Mouse (Mus musculus) midbrain, embryonic 14.5 days (tissue): Measurements from ENCODE around the gene Nutm1. TPM values are rescaled to one million over a fixed set of nuclear protein-coding genes. Genes with fewer than 3 reads are reported as not detected.

ENCODE experiments used
- ATAC-seq: fragments of 200-750 bp; cut with Nextera tagmentation; 2 replicates; pipeline ENCODE4 v1.8.0; 2017; ENCODE audit warnings: moderate number of reproducible peaks, moderate library complexity; ENCODE audit not compliant: low FRiP score, low TSS enrichment
- DNase-seq: peaks from one replicate; pipeline ENCODE4 v3.0.0-alpha.2; 2015
- H3K27ac ChIP-seq: fragments of 300-500 bp; sonication (generic); replicated peaks from 2 replicates; pipeline ENCODE4 v1.5.1; 2014; ENCODE audit warnings: mild to moderate bottlenecking, low read depth, low read length, moderate library complexity
- H3K27me3 ChIP-seq: fragments of 300-500 bp; sonication (generic); 2 replicates; pipeline ENCODE4 v1.6.1; 2014; ENCODE audit warnings: low read length, control low read depth, mixed read lengths; ENCODE audit not compliant: control insufficient read depth, insufficient read depth
- H3K36me3 ChIP-seq: fragments of 300-500 bp; sonication (generic); 2 replicates; pipeline ENCODE4 v1.6.1; 2014; ENCODE audit warnings: low read length, control low read depth; ENCODE audit not compliant: control insufficient read depth, insufficient read depth
- H3K4me1 ChIP-seq: fragments of 300-500 bp; sonication (generic); 2 replicates; pipeline ENCODE4 v1.6.1; 2014; ENCODE audit warnings: mild to moderate bottlenecking, antibody characterized with exemption, low read length, control low read depth; ENCODE audit not compliant: control insufficient read depth, insufficient read depth
- H3K4me2 ChIP-seq: fragments of 300-500 bp; sonication (generic); 2 replicates; pipeline ENCODE4 v1.6.1; 2014; ENCODE audit warnings: mild to moderate bottlenecking, low read length, moderate library complexity
- H3K4me3 ChIP-seq: fragments of 300-500 bp; sonication (generic); replicated peaks from 2 replicates; pipeline ENCODE4 v1.5.1; 2014; ENCODE audit warnings: low read depth, low read length
- H3K9ac ChIP-seq: fragments of 300-500 bp; sonication (generic); replicated peaks from 2 replicates; pipeline ENCODE4 v1.6.1; 2014; ENCODE audit warnings: mild to moderate bottlenecking, low read length, moderate library complexity
- H3K9me3 ChIP-seq: fragments of 300-500 bp; sonication (generic); 2 replicates; pipeline ENCODE4 v1.6.1; 2016; ENCODE audit warnings: low read length, control low read depth, mixed read lengths; ENCODE audit not compliant: control insufficient read depth
- WGBS: fragments of 180-500 bp; shearing (Covaris S2); extraction: QIAGEN DNeasy Blood & Tissue Kit; methylation state at CpG from one replicate; pipeline ENCODE4 v1.1.7; 2014; 5-methylcytosine and 5-hydroxymethylcytosine counted together
- polyA plus RNA-seq: library from polyadenylated mRNA; unstranded; fragments of >200 nt; fragmentation: Nextera tagmentation; extraction: Ambion mirVana; gene quantifications from 2 replicates; pipeline ENCODE4 v1.2.1, GENCODE M21; 2014

The Nutm1 gene
- polyA plus RNA-seq, 1 experiment from 2014 or later, result 0.05 TPM

DNA sequence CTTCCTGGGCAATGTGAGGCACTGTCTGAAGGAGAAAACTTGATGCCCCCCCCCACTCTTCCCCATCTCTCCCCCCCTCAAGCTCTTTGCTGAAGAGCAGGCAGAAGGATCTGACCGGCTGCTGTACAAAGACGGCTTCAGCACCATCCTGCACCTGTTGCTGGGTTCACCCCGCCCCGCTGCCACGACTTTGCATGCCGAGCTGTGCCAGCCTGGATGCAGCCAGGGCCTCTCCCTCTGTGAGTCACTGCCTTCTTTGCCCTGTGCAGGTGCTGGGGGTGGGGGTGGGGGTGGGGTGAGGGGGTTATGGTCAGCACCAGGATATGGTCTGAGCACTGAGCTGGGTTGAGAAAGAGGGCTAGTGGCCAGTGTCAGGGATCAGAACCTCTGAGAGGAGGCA lies 12.9 kb downstream of the Nutm1 start:
- Histone ChIP-seq H3K27ac (no peak overlapping the region), H3K9me3 (no peaks in the 10 kb centered on the region), H3K4me1 (no peaks in the 10 kb centered on the region), H3K9ac (no peak overlapping the region), H3K27me3 (no peaks in the 10 kb centered on the region), H3K36me3 (peaks cover 41% of the 10 kb centered on the region), H3K4me3 (no peak overlapping the region), H3K4me2 (no peak overlapping the region)
- WGBS, result 94% methylated on average over 6 of the region's 6 CpGs
- no peak for DNase-seq
- ATAC-seq, result no peak

DNA sequence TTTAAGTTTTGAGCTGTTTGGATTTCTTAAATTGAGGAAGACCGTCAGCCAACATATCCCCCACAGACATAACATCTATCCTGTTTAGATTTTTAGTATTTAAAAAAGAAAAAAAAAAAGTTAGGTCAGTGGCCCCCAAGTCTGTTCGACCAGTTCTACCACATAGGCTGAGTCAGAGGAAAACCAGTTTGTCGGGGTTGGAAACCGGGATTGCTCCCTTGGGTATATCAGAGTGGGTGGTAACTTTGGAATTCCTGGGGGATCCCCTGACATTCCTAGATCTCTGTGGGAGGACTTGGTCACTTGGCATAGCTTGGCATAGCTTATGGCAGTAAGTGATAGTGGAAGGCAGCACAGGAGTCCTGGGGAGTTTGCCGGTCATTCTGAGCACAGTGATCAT lies 13.8 kb downstream of the Nutm1 start:
- H3K36me3 ChIP-seq, result peaks cover 41% of the 10 kb centered on the region
- 0 out of 2 replicates have a peak, but pooled peaks cover 4% of the 10 kb centered on the region for H3K4me1 ChIP-seq
- WGBS, result 92% methylated on average over 5 of the region's 5 CpGs
- no peaks in the 10 kb centered on the region for H3K27me3 ChIP-seq
- no peak overlapping the region for H3K4me3 ChIP-seq
- H3K27ac ChIP-seq, result no peak overlapping the region
- DNase-seq, result no peak
- no peaks in the 10 kb centered on the region for H3K9me3 ChIP-seq
- no peak for ATAC-seq
- no peak overlapping the region for H3K9ac ChIP-seq
- no peak overlapping the region for H3K4me2 ChIP-seq

DNA sequence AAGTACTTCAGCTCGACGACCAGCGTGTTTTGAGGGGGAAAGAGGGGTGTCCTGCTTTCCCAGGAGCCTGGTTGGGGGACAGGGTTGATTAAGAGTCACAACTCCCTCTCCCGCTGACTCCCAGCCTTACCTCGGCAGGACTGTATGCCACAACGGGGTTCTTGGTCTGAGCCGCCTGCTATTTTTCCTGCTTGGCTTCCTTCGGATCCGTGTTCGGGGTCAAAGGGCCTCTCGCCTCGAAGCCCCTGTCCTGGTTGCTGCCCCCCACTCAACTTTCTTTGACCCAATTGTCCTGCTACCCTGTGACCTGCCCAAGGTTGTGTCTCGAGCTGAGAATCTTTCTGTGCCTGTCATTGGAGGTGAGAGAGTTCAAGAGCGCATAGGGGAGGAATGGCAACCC lies 17.3 kb downstream of the Nutm1 start:
- Histone ChIP-seq H3K27ac (no peak overlapping the region), H3K4me2 (no peak overlapping the region), H3K9ac (no peak overlapping the region), H3K9me3 (no peaks in the 10 kb centered on the region), H3K27me3 (no peaks in the 10 kb centered on the region), H3K4me3 (no peak overlapping the region), H3K36me3 (peaks cover 35% of the 10 kb centered on the region), H3K4me1 (0 out of 2 replicates have a peak, but pooled peaks cover 4% of the 10 kb centered on the region)
- WGBS, result 91% methylated on average over 14 of the region's 14 CpGs
- ATAC-seq, result no peak
- DNase-seq, result no peak

DNA sequence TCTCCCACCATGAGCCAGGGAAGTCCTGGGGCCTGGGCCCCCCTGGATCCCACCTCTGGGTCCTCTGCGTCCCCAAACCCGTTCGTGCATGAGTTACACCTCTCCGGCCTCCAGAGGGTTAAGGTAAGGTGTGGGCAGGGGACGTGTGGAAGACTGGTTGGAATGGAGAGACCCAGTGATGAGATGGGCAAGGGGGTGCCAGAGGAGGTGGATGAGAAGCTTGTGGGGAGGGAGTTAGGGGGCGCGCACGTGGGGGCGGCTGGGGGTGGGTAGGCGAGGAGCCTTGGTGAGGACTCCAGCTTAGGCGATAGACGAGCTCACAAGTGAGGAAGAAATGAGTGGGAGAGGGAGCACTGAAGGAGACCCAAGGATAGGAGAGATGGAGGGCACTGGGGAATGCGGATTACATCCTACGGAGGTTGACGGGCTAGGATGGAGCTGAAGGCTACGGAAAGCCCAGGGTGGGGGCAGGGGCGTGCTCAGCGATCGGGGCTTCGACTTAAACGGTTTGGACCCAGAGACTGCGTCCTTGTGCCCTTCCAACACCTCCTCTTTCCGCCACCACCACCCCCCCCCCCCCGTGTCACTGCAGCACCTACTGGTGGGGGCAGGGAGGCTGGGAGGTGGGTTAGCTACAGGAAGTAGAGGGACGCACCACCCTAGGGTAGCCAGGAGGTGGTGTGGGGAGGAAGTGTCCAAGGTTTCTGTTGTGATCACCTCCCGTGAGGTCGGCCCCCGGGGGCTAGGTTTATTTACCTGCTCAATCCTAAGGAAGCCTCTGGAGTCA lies 19.0 kb downstream of the Nutm1 start:
- Histone ChIP-seq H3K4me3 (peak overlapping the region; percentile 71), H3K9ac (peak overlapping the region; percentile 94), H3K4me2 (peak overlapping the region; percentile 80), H3K27me3 (no peaks in the 10 kb centered on the region), H3K4me1 (0 out of 2 replicates have a peak, but pooled peaks cover 4% of the 10 kb centered on the region), H3K9me3 (no peaks in the 10 kb centered on the region), H3K36me3 (peaks cover 20% of the 10 kb centered on the region), H3K27ac (peak overlapping the region; percentile 99)
- peak; percentile 75 for DNase-seq
- peak; percentile 64 for ATAC-seq
- under 1% methylated on average over 27 of the region's 28 CpGs for WGBS

DNA sequence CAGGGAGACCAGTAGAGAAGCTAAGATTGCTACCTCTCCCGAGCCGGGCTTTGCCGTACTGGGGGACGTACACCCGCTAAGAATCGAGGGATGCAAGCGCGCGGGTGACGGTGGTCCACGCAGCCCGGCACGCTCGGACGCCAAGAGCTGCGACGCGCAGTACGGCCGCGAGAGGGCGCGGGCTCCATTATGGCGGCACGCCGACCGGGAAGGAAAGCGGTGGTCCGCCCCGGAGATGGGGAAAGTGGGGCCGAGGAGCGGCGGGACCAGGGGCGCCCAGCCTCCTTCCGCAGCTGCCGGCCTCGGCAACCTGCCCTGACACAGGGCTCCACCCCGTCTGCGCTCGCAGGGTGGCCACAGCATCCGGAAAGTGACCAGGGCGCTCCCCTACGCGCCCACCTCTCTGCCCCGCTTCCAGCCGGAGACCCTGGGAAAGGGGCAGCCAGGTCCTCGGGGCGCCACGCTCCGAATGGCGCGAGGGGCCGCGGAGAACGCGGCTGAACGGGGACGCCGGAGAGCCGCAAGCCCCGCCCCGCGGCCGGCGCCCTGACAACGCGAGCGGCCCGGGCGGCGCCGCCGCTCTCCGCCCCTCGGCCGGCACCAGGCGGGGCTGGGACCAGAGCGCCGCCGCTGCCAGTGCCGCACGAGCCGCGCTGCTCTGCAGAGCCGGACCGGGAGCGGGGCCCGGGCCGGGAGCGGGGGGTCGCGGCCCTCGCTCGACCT lies 19.7 kb downstream of the Nutm1 start, which contains the start of gene Lpcat4:
TSS of gene Lpcat4 (plus strand) at position 257 of the 723 bp plus-strand sequence.
- ATAC-seq (peak; percentile 87), DNase-seq (peak; percentile 97)
- Histone ChIP-seq H3K4me2 (peak within 1 kb of the TSS; percentile 80), H3K27me3 (no peaks in the 10 kb centered on the region), H3K4me3 (peak within 1 kb of the TSS; percentile 71), H3K9ac (peak within 1 kb of the TSS; percentile 94), H3K27ac (peak within 1 kb of the TSS; percentile 99), H3K36me3 (peaks cover 14% of the 10 kb centered on the region), H3K4me1 (0 out of 2 replicates have a peak, but pooled peaks cover 4% of the 10 kb centered on the region), H3K9me3 (no peaks in the 10 kb centered on the region)
- WGBS, result under 1% methylated on average over 86 of the region's 94 CpGs

DNA sequence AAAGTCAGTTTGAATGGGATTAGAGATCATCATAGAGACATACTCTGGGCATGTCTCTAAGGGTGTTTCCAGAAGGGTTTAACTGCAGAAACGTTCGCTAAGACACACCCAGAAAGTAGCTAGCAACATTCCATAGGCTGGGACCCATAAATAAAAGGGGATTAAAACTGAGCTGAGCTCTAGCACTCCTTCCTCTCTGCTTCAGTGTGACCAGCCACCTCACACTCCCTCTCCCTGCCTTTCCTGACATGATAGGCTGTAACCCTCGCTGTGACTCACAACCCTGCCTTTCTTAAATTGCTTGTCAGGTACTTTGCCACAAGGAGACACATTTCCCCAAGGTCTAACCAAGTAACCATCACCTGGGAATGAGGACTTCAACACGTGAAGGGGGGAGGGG lies 21.1 kb downstream of the Nutm1 start:
- ATAC-seq (no peak), DNase-seq (no peak)
- 14% methylated on average over 4 of the region's 4 CpGs for WGBS
- Histone ChIP-seq H3K27ac (no peak overlapping the region), H3K4me2 (no peak overlapping the region), H3K36me3 (peaks cover 7% of the 10 kb centered on the region), H3K9ac (no peak overlapping the region), H3K4me1 (0 out of 2 replicates have a peak, but pooled peaks cover 4% of the 10 kb centered on the region), H3K27me3 (no peaks in the 10 kb centered on the region), H3K9me3 (no peaks in the 10 kb centered on the region), H3K4me3 (no peak overlapping the region)

DNA sequence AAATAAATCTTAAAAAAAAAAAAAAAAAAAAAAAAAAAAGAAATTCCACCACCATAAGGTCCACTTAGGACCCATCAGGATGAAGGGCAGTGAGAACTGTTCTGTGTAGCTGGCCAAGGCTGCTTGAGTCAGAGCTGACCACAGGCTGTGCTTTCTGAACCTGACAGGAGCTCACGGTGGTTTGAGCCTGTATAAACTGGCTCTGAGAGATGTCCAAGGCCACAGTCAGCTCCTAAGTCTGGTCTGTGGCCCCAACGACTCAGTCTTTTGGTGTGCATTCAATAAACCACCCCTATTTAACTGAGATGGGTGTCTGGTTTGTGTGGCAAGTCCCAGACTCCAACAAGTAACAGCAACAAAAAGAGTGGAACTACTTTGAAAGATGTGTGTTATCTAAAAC lies 22.5 kb downstream of the Nutm1 start:
- Histone ChIP-seq H3K36me3 (no peaks in the 10 kb centered on the region), H3K27ac (no peak overlapping the region), H3K4me1 (0 out of 2 replicates have a peak, but pooled peaks cover 4% of the 10 kb centered on the region), H3K9me3 (no peaks in the 10 kb centered on the region), H3K4me3 (no peak overlapping the region), H3K27me3 (no peaks in the 10 kb centered on the region), H3K4me2 (no peak overlapping the region), H3K9ac (no peak overlapping the region)
- DNase-seq (no peak), ATAC-seq (no peak)
- WGBS, result 89% methylated on average over 2 of the region's 2 CpGs

DNA sequence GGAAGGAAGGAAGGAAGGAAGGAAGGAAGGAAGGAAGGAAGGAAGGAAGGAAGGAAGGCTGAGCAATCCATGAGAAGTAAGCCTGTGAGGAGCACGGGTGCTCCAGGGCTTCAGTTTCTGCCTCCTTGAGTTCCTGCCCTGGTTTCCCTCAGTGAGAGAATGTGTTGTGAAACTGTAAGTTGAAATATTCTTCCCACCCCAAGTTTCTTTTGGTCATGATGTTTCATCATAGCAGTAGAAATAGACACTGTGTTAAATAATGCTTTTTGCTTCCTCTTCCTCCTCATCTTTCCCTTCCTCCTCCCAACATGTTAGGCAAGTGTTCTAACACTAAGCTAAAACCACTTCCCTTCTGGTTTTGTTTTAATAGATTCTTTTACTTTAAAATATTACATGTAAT lies 26.5 kb downstream of the Nutm1 start:
- Histone ChIP-seq H3K9me3 (no peaks in the 10 kb centered on the region), H3K36me3 (no peaks in the 10 kb centered on the region), H3K4me3 (no peak overlapping the region), H3K27ac (no peak overlapping the region), H3K4me2 (no peak overlapping the region), H3K4me1 (no peaks in the 10 kb centered on the region), H3K9ac (no peak overlapping the region), H3K27me3 (no peaks in the 10 kb centered on the region)
- WGBS, result 92% methylated on average over 1 of the region's 1 CpGs
- ATAC-seq, result no peak
- DNase-seq, result no peak
